In the genomic region with DNA sequence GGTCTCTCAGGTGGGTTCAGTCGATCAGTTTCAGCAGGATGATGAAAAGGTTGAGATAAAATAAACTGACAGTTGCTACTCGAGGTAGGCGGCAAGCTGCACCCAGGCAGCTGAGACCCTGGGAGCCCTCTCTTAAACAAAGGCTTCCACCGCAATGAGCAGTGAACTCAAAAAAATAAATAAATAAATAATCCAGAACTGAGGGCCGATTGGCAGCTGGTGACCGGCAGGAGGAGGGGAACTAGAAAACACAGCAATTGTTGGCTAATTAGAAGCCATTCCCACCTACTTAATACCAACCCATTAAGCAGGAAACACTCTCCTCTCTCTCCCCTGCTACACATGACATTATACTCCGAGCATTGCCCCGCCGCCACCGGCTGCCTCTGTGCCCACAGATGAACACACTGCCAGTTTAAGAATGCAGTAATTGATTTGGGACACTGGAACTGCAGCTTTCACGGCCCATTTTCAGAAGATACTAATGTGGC, we compare ENCODE assay signal across 12 mouse cellular contexts.
A peak's percentile ranks its signal among the peaks of the same experiment; 100 is the strongest.
DNase-seq lines count a peak whose midpoint lies in the region; ATAC-seq and TF ChIP-seq lines count a peak whose summit lies in the region.
"Had no signal": no experiment of that assay in that cellular context is flagged by ENCODE, and none has a peak within 500 bp of the region (broad histone marks: within the 10 kb centered on the region; RNA-seq: fewer than 3 reads in every experiment).

No protein-coding gene starts in this region.

- peak; percentile 92 for ATAC-seq in midbrain, embryonic 13.5 days
- ATAC-seq in inflammation-experienced regulatory T-cells, adult 6 months: no peak

- no peak for TF ChIP-seq CTCF in brain, embryonic 14.5 days (IDR thresholded peaks at IDR 0.05; ENCODE audit: borderline replicate concordance, extremely low read depth, insufficient read depth, insufficient read length)

- no peak overlapping the region for H3K9ac ChIP-seq in midbrain, embryonic 13.5 days (replicated peaks)
- H3K9ac ChIP-seq: heart, embryonic 15.5 days had no signal

- TF ChIP-seq POLR2A in brain, embryonic 14.5 days (IDR thresholded peaks at IDR 0.05; ENCODE audit: borderline replicate concordance, extremely low read depth, insufficient read depth, insufficient read length, poor library complexity, severe bottlenecking): no peak

- H3K4me2 ChIP-seq in midbrain, embryonic 13.5 days (replicated peaks): peak overlapping the region; percentile 22
- H3K4me2 ChIP-seq: heart, embryonic 15.5 days; liver, embryonic 11.5 days had no signal

- peak; percentile 5 for DNase-seq in embryo, embryonic 10 days (ENCODE audit: low spot score)
- DNase-seq in embryo, embryonic 9.5 days (ENCODE audit: extremely low spot score): no peak
- peak; percentile 93 for DNase-seq in brain, embryonic 14.5 days (ENCODE audit: low read depth)
- peak; percentile 14 for DNase-seq in forelimb bud, embryonic 11.5 days (ENCODE audit: low read depth, low spot score)
- DNase-seq in adrenal gland, adult 8-10 months: no peak
- DNase-seq in frontal cortex, postnatal 10 days (ENCODE audit: low spot score in 2 of 2): no peak
- DNase-seq: cerebellum, postnatal 36 days; kidney, postnatal 25 days had no signal

- peak overlapping the region; percentile 54 for H3K27ac ChIP-seq in midbrain, embryonic 13.5 days
- H3K27ac ChIP-seq: heart, embryonic 15.5 days had no signal

- H3K36me3 ChIP-seq in midbrain, embryonic 13.5 days: no peaks in the 10 kb centered on the region
- H3K36me3 ChIP-seq: heart, embryonic 15.5 days had no signal

- 19% methylated on average over 11 of the region's 11 CpGs for WGBS in midbrain, embryonic 13.5 days

- peaks cover 14% of the 10 kb centered on the region for H3K4me1 ChIP-seq in midbrain, embryonic 13.5 days (replicated peaks)
- H3K4me1 ChIP-seq: heart, embryonic 15.5 days had no signal

- H3K4me3 ChIP-seq in midbrain, embryonic 13.5 days (replicated peaks): no peak overlapping the region
- H3K4me3 ChIP-seq: heart, embryonic 15.5 days had no signal

- H3K9me3 ChIP-seq in midbrain, embryonic 13.5 days: no peaks in the 10 kb centered on the region
- H3K9me3 ChIP-seq: heart, embryonic 15.5 days had no signal

- no peaks in the 10 kb centered on the region for H3K27me3 ChIP-seq in midbrain, embryonic 13.5 days
- H3K27me3 ChIP-seq: heart, embryonic 15.5 days had no signal

Comparison
In these comparisons a context has a peak if more than half of its experiments do, and no peak if none do; other contexts are left out.
1. DNase-seq: peak in embryo, embryonic 10 days (single experiment), brain, embryonic 14.5 days (single experiment) and forelimb bud, embryonic 11.5 days (single experiment); none in embryo, embryonic 9.5 days (single experiment), adrenal gland, adult 8-10 months (single experiment) and frontal cortex, postnatal 10 days (0 of 2).